Mouse (Mus musculus): ENCODE measurements around the gene Srxn1. TPM values are rescaled to one million over a fixed set of nuclear protein-coding genes. Genes with fewer than 3 reads are reported as not detected.

Srxn1 gene
- polyA plus RNA-seq, 1 experiment from 2014 or later: 11.1 TPM

GRCm38 (mm10) chr2:152080685-152081541 lies 24.4 kb upstream of the Srxn1 start, which contains the start of gene Scrt2:
Gene Scrt2 (plus strand): TSS chr2:152081529.
- peaks cover 5% of the 10 kb centered on the region for H3K4me1 ChIP-seq (replicated peaks)
- no peaks in the 10 kb centered on the region for H3K36me3 ChIP-seq (replicated peaks)
- H3K9me3 ChIP-seq (replicated peaks): no peaks in the 10 kb centered on the region
- H3K27me3 ChIP-seq: peaks cover 91% of the 10 kb centered on the region
- peak within 1 kb of the TSS; percentile 17; the same call in 1 of the 2 replicates for H3K4me3 ChIP-seq (replicated peaks)
- no peak within 1 kb of the TSS for H3K9ac ChIP-seq
- peak within 1 kb of the TSS; percentile 50 for H3K4me2 ChIP-seq
- under 1% methylated on average over 24 of the region's 24 CpGs for WGBS (ENCODE audit: insufficient replicate concordance)
- no peak within 1 kb of the TSS for H3K27ac ChIP-seq (replicated peaks)
- ATAC-seq (ENCODE audit: insufficient read depth): no peak

- Histone ChIP-seq H3K9me3 (replicated peaks) (no peaks in the 10 kb centered on the region), H3K4me2 (peak overlapping the region; percentile 50), H3K36me3 (replicated peaks) (no peaks in the 10 kb centered on the region), H3K27ac (replicated peaks) (no peak overlapping the region), H3K4me3 (replicated peaks) (peak overlapping the region; percentile 17; the same call in 1 of the 2 replicates), H3K27me3 (peaks cover 92% of the 10 kb centered on the region), H3K9ac (no peak overlapping the region), H3K4me1 (replicated peaks) (peaks cover 5% of the 10 kb centered on the region)
- ATAC-seq (ENCODE audit: insufficient read depth): peak; percentile 64
- 1% methylated on average over 68 of the region's 81 CpGs for WGBS (ENCODE audit: insufficient replicate concordance)
These were observed 23.5 kb upstream of the Srxn1 start for GRCm38 (mm10) chr2:152081641-152082448.

GRCm38 (mm10) chr2:152082456-152083285 lies 22.6 kb upstream of the Srxn1 start:
- H3K36me3 ChIP-seq (replicated peaks): no peaks in the 10 kb centered on the region
- peaks cover 90% of the 10 kb centered on the region for H3K27me3 ChIP-seq
- H3K4me2 ChIP-seq: no peak overlapping the region
- no peak overlapping the region for H3K27ac ChIP-seq (replicated peaks)
- peaks cover 5% of the 10 kb centered on the region for H3K4me1 ChIP-seq (replicated peaks)
- H3K4me3 ChIP-seq (replicated peaks): no peak overlapping the region
- 16% methylated on average over 7 of the region's 7 CpGs for WGBS (ENCODE audit: insufficient replicate concordance)
- H3K9me3 ChIP-seq (replicated peaks): no peaks in the 10 kb centered on the region
- no peak overlapping the region for H3K9ac ChIP-seq
- 0 out of 2 replicates have a peak, but pooled peaks have one; percentile 17 for ATAC-seq (ENCODE audit: insufficient read depth)

- Histone ChIP-seq H3K9ac (no peak overlapping the region), H3K4me3 (replicated peaks) (no peak overlapping the region), H3K27me3 (peaks cover 90% of the 10 kb centered on the region), H3K9me3 (replicated peaks) (no peaks in the 10 kb centered on the region), H3K4me2 (no peak overlapping the region), H3K36me3 (replicated peaks) (no peaks in the 10 kb centered on the region), H3K27ac (replicated peaks) (no peak overlapping the region), H3K4me1 (replicated peaks) (peaks cover 5% of the 10 kb centered on the region)
- WGBS (ENCODE audit: insufficient replicate concordance): 52% methylated on average over 4 of the region's 4 CpGs
- ATAC-seq (ENCODE audit: insufficient read depth): no peak
These were observed 21.9 kb upstream of the Srxn1 start for GRCm38 (mm10) chr2:152083411-152083810.

GRCm38 (mm10) chr2:152084298-152084697 lies 21.0 kb upstream of the Srxn1 start:
- ATAC-seq (ENCODE audit: insufficient read depth): no peak
- H3K27ac ChIP-seq (replicated peaks): no peak overlapping the region
- H3K36me3 ChIP-seq (replicated peaks): no peaks in the 10 kb centered on the region
- no peaks in the 10 kb centered on the region for H3K9me3 ChIP-seq (replicated peaks)
- WGBS (ENCODE audit: insufficient replicate concordance): 56% methylated on average over 6 of the region's 6 CpGs
- no peak overlapping the region for H3K4me2 ChIP-seq
- peaks cover 5% of the 10 kb centered on the region for H3K4me1 ChIP-seq (replicated peaks)
- H3K27me3 ChIP-seq: peaks cover 89% of the 10 kb centered on the region
- H3K9ac ChIP-seq: no peak overlapping the region
- no peak overlapping the region for H3K4me3 ChIP-seq (replicated peaks)

GRCm38 (mm10) chr2:152085414-152085813 lies 19.9 kb upstream of the Srxn1 start:
- 12% methylated on average over 6 of the region's 6 CpGs for WGBS (ENCODE audit: insufficient replicate concordance)
- no peaks in the 10 kb centered on the region for H3K36me3 ChIP-seq (replicated peaks)

GRCm38 (mm10) chr2:152086451-152086850 lies 18.9 kb upstream of the Srxn1 start:
- H3K9me3 ChIP-seq (replicated peaks): no peaks in the 10 kb centered on the region
- H3K4me1 ChIP-seq (replicated peaks): peaks cover 5% of the 10 kb centered on the region
- 55% methylated on average over 6 of the region's 6 CpGs for WGBS (ENCODE audit: insufficient replicate concordance)
- no peak overlapping the region for H3K4me2 ChIP-seq
- H3K4me3 ChIP-seq (replicated peaks): no peak overlapping the region
- no peak for ATAC-seq (ENCODE audit: insufficient read depth)
- no peak overlapping the region for H3K9ac ChIP-seq
- H3K27ac ChIP-seq (replicated peaks): no peak overlapping the region
- no peaks in the 10 kb centered on the region for H3K36me3 ChIP-seq (replicated peaks)
- H3K27me3 ChIP-seq: peaks cover 89% of the 10 kb centered on the region

More at GRCm38 (mm10) chr2:152085414-152085813, 19.9 kb upstream of the Srxn1 start:
- no peaks in the 10 kb centered on the region for H3K9me3 ChIP-seq (replicated peaks)
- peaks cover 89% of the 10 kb centered on the region for H3K27me3 ChIP-seq
- H3K27ac ChIP-seq (replicated peaks): no peak overlapping the region
- no peak overlapping the region for H3K9ac ChIP-seq
- ATAC-seq (ENCODE audit: insufficient read depth): no peak
- peaks cover 5% of the 10 kb centered on the region for H3K4me1 ChIP-seq (replicated peaks)
- H3K4me3 ChIP-seq (replicated peaks): no peak overlapping the region
- H3K4me2 ChIP-seq: no peak overlapping the region

GRCm38 (mm10) chr2:152087111-152087510 lies 18.2 kb upstream of the Srxn1 start:
- Histone ChIP-seq H3K36me3 (replicated peaks) (no peaks in the 10 kb centered on the region), H3K9ac (no peak overlapping the region), H3K27me3 (peaks cover 89% of the 10 kb centered on the region), H3K4me3 (replicated peaks) (no peak overlapping the region), H3K4me1 (replicated peaks) (peaks cover 1% of the 10 kb centered on the region), H3K4me2 (no peak overlapping the region), H3K9me3 (replicated peaks) (no peaks in the 10 kb centered on the region), H3K27ac (replicated peaks) (no peak overlapping the region)
- WGBS (ENCODE audit: insufficient replicate concordance): 50% methylated on average over 5 of the region's 5 CpGs
- no peak for ATAC-seq (ENCODE audit: insufficient read depth)

- Histone ChIP-seq H3K4me1 (replicated peaks) (peaks cover 7% of the 10 kb centered on the region), H3K9ac (no peak overlapping the region), H3K9me3 (replicated peaks) (no peaks in the 10 kb centered on the region), H3K36me3 (replicated peaks) (no peaks in the 10 kb centered on the region), H3K4me3 (replicated peaks) (no peak overlapping the region), H3K27me3 (peaks cover 89% of the 10 kb centered on the region), H3K27ac (replicated peaks) (no peak overlapping the region), H3K4me2 (no peak overlapping the region)
- ATAC-seq (ENCODE audit: insufficient read depth): no peak
- 9% methylated on average over 4 of the region's 4 CpGs for WGBS (ENCODE audit: insufficient replicate concordance)
These were observed 16.2 kb upstream of the Srxn1 start for GRCm38 (mm10) chr2:152089078-152089477.

- no peaks in the 10 kb centered on the region for H3K36me3 ChIP-seq (replicated peaks)
- peaks cover 7% of the 10 kb centered on the region for H3K4me1 ChIP-seq (replicated peaks)
- WGBS (ENCODE audit: insufficient replicate concordance): 62% methylated on average over 5 of the region's 5 CpGs
- H3K4me2 ChIP-seq: no peak overlapping the region
- H3K27me3 ChIP-seq: peaks cover 89% of the 10 kb centered on the region
- no peak overlapping the region for H3K27ac ChIP-seq (replicated peaks)
- no peak for ATAC-seq (ENCODE audit: insufficient read depth)
- H3K4me3 ChIP-seq (replicated peaks): no peak overlapping the region
- no peak overlapping the region for H3K9ac ChIP-seq
- H3K9me3 ChIP-seq (replicated peaks): no peaks in the 10 kb centered on the region
These were observed 15.7 kb upstream of the Srxn1 start for GRCm38 (mm10) chr2:152089581-152089980.
